Mouse (Mus musculus): Measurements from ENCODE around the gene Gm11549.

Gm11549 gene

GRCm38 (mm10) chr3:36521073-36522060 is at the start of gene Gm11549:
Gene Gm11549, minus strand, starts transcription at chr3:36521813.
- no peak for DNase-seq

GRCm38 (mm10) chr3:36569836-36570235 is 48.2 kb upstream of the Gm11549 start:
- no peak for DNase-seq

- no peak for DNase-seq
Measured at GRCm38 (mm10) chr3:36563666-36564065, 42.1 kb upstream of the Gm11549 start.

GRCm38 (mm10) chr3:36559606-36560005 is 38.0 kb upstream of the Gm11549 start:
- DNase-seq: no peak

- DNase-seq: no peak
Measured at GRCm38 (mm10) chr3:36557601-36558000, 36.0 kb upstream of the Gm11549 start.

GRCm38 (mm10) chr3:36552406-36553047 is 30.9 kb upstream of the Gm11549 start, which contains the start of gene Exosc9:
Gene Exosc9, plus strand, starts transcription at chr3:36552606.
- DNase-seq: peak; percentile 95

GRCm38 (mm10) chr3:36551851-36552384 is 30.3 kb upstream of the Gm11549 start:
- DNase-seq: no peak

- no peak for DNase-seq
Measured at GRCm38 (mm10) chr3:36551343-36551742, 29.7 kb upstream of the Gm11549 start.

- DNase-seq: no peak
Measured at GRCm38 (mm10) chr3:36544961-36545360, 23.3 kb upstream of the Gm11549 start.

GRCm38 (mm10) chr3:36541399-36541798 is 19.8 kb upstream of the Gm11549 start:
- DNase-seq: no peak

- no peak for DNase-seq
Measured at GRCm38 (mm10) chr3:36540756-36541155, 19.1 kb upstream of the Gm11549 start.

- no peak for DNase-seq
Measured at GRCm38 (mm10) chr3:36537701-36538470, 16.3 kb upstream of the Gm11549 start.

- no peak for DNase-seq
Measured at GRCm38 (mm10) chr3:36536041-36536440, 14.4 kb upstream of the Gm11549 start.

- DNase-seq: no peak
Measured at GRCm38 (mm10) chr3:36533201-36533672, 11.6 kb upstream of the Gm11549 start.

GRCm38 (mm10) chr3:36532738-36533137 is 11.1 kb upstream of the Gm11549 start:
- no peak for DNase-seq

- DNase-seq: no peak
Measured at GRCm38 (mm10) chr3:36531979-36532542, 10.4 kb upstream of the Gm11549 start.

- DNase-seq: no peak
Measured at GRCm38 (mm10) chr3:36531242-36531641, 9.6 kb upstream of the Gm11549 start.

GRCm38 (mm10) chr3:36530781-36531180 is 9.2 kb upstream of the Gm11549 start:
- DNase-seq: no peak

GRCm38 (mm10) chr3:36530345-36530744 is 8.7 kb upstream of the Gm11549 start:
- no peak for DNase-seq

GRCm38 (mm10) chr3:36524466-36524865 is 2.9 kb upstream of the Gm11549 start:
- no peak for DNase-seq

GRCm38 (mm10) chr3:36522137-36522536 is 524 bp upstream of the Gm11549 start:
- no peak for DNase-seq

- no peak for DNase-seq
Measured at GRCm38 (mm10) chr3:36516196-36516595, 5.4 kb downstream of the Gm11549 start.

Data from kidney, adult 9 months (tissue).